Mouse (Mus musculus) lung, embryonic 16.5 days (tissue): ENCODE measurements around the gene Accsl. TPM values are rescaled to one million over a fixed set of nuclear protein-coding genes. Genes with fewer than 3 reads are reported as not detected.

Experiments
- ATAC-seq: fragments of 200-750 bp; cut with Nextera tagmentation; 2 replicates; pipeline ENCODE4 v1.8.0; 2017; ENCODE audit warnings: low read depth, mild to moderate bottlenecking, moderate library complexity
- H3K27ac ChIP-seq: fragments of 300-500 bp; sonication (generic); 2 replicates; pipeline ENCODE4 v1.5.1; 2014; ENCODE audit warnings: mild to moderate bottlenecking, control low read depth, low read length
- H3K27me3 ChIP-seq: fragments of 300-500 bp; sonication (generic); 2 replicates; pipeline ENCODE4 v1.6.1; 2014; ENCODE audit warnings: low read depth, low read length, mixed read lengths; ENCODE audit not compliant: control insufficient read depth, insufficient read depth
- H3K36me3 ChIP-seq: fragments of 300-500 bp; sonication (generic); 2 replicates; pipeline ENCODE4 v1.6.1; 2014; ENCODE audit warnings: low read length; ENCODE audit not compliant: control insufficient read depth, insufficient read depth
- H3K4me1 ChIP-seq: fragments of 300-500 bp; sonication (generic); replicated peaks from 2 replicates; pipeline ENCODE4 v1.6.1; 2014; ENCODE audit warnings: low read length, mixed read lengths; ENCODE audit not compliant: control insufficient read depth, insufficient read depth
- H3K4me2 ChIP-seq: fragments of 300-500 bp; sonication (generic); 2 replicates; pipeline ENCODE4 v1.6.1; 2014; ENCODE audit warnings: low read depth, low read length, control low read depth
- H3K4me3 ChIP-seq: fragments of 300-500 bp; sonication (generic); 2 replicates; pipeline ENCODE4 v1.5.1; 2014; ENCODE audit warnings: mild to moderate bottlenecking, low read length, control low read depth
- H3K9ac ChIP-seq: fragments of 300-500 bp; sonication (generic); 2 replicates; pipeline ENCODE4 v1.6.1; 2014; ENCODE audit warnings: low read length, control low read depth
- H3K9me3 ChIP-seq: fragments of 300-500 bp; sonication (generic); 2 replicates; pipeline ENCODE4 v1.6.1; 2016; ENCODE audit warnings: low read length; ENCODE audit not compliant: control insufficient read depth
- WGBS: fragments of 180-500 bp; shearing (Covaris S2); extraction: QIAGEN DNeasy Blood & Tissue Kit; methylation state at CpG from one replicate; pipeline ENCODE4 v1.1.7; 2014; 5-methylcytosine and 5-hydroxymethylcytosine counted together
- polyA plus RNA-seq: library from polyadenylated mRNA; unstranded; fragments of >200 nt; fragmentation: Nextera tagmentation; extraction: Ambion mirVana; gene quantifications from 2 replicates; pipeline ENCODE4 v1.2.1, GENCODE M21; 2015

The Accsl gene
- polyA plus RNA-seq, 1 experiment from 2014 or later: not detected

DNA sequence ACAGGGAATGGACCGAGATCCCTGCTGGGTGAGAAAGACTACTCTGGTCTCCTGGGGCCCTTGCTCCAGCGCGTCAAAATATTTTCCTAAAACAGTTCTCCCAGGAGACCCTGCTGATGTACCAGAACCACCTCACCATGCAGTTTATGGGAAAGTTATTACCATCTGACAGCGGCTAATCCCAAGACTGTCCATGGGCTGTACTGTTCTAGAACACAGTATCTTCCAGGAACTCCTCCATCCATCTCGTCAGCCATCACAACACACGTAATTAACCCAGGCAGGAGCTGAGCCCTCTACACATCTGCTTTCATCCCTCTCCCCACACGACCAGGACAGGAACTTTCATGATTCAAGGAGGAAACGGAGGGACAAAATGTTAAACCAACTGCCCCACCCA is 11.5 kb upstream of the Accsl start:
- H3K9ac ChIP-seq: no peak overlapping the region
- H3K4me1 ChIP-seq: peaks cover 14% of the 10 kb centered on the region; the same call in 1 of the 2 replicates
- H3K4me3 ChIP-seq: no peak overlapping the region
- no peaks in the 10 kb centered on the region for H3K9me3 ChIP-seq
- no peak for ATAC-seq
- no peaks in the 10 kb centered on the region for H3K27me3 ChIP-seq
- WGBS: 47% methylated on average over 8 of the region's 8 CpGs
- no peaks in the 10 kb centered on the region for H3K36me3 ChIP-seq
- no peak overlapping the region for H3K27ac ChIP-seq
- H3K4me2 ChIP-seq: no peak overlapping the region

DNA sequence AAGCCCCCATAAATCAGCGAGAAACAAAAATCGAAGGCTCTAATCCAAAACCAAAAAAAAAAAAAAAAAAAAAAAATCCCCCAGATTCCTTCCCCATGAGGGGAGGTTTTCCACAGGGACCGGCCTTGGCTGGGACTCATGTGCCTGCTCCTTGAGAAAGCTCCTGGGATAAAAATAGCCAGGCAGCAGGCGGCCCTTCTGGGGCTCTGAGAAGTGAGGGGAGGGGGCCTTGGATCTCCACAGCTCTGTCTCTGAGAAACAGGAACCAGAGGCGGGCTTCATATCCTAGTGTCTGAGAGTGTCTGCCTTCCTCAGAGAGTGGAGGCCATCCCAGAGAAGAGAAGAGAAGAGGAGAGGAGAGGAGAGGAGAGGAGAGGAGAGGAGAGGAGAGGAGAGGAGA is 8.0 kb upstream of the Accsl start:
- Histone ChIP-seq H3K9me3 (no peaks in the 10 kb centered on the region), H3K4me2 (no peak overlapping the region), H3K4me1 (peaks cover 26% of the 10 kb centered on the region), H3K36me3 (no peaks in the 10 kb centered on the region), H3K27ac (peak overlapping the region; percentile 36; the same call in 1 of the 2 replicates), H3K9ac (no peak overlapping the region), H3K27me3 (no peaks in the 10 kb centered on the region), H3K4me3 (no peak overlapping the region)
- peak; percentile 32; the same call in 1 of the 2 replicates for ATAC-seq
- WGBS: 29% methylated on average over 5 of the region's 5 CpGs

DNA sequence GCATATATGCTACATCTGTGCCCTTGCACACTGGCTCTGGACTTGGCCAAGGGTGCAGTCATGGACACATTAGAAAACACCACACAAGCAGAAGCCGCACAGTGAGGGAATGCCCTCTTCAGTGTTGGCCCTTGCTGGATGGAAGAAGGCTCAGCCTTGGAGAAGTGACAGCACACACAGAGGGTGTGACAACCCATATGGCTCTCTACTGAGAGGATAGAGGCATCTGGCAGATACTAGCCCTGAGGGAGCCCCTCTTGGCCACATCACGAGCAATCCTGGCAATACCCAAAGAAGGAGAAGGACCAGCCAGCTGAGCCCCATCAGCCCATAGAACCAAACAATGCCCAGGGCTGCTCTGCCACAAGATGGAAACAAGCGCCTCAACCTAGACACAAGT is 5.6 kb upstream of the Accsl start:
- H3K4me2 ChIP-seq: no peak overlapping the region
- H3K36me3 ChIP-seq: no peaks in the 10 kb centered on the region
- no peak overlapping the region for H3K4me3 ChIP-seq
- peak overlapping the region; percentile 19 for H3K27ac ChIP-seq
- no peaks in the 10 kb centered on the region for H3K27me3 ChIP-seq
- ATAC-seq: no peak
- H3K9ac ChIP-seq: no peak overlapping the region
- H3K9me3 ChIP-seq: no peaks in the 10 kb centered on the region
- WGBS: 91% methylated on average over 3 of the region's 3 CpGs
- peaks cover 15% of the 10 kb centered on the region for H3K4me1 ChIP-seq

DNA sequence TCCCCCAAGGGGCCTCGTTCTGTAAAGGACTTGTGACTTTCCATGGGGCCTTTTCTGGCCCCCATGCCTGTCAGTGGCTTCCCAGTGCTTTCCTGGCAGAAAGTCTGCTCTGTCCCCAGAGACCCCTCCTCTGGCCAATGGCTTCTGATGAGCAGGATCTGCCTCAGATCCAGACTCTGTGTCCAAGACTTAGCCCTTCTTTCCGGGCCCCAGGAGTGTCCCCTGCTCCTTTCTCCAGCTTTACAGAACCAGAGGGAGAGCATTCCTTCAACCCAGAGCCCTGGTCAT is 5.2 kb upstream of the Accsl start:
- 27% methylated on average over 2 of the region's 2 CpGs for WGBS
- no peak for ATAC-seq
- peak overlapping the region; percentile 19 for H3K27ac ChIP-seq
- no peaks in the 10 kb centered on the region for H3K27me3 ChIP-seq
- no peak overlapping the region for H3K4me2 ChIP-seq
- H3K36me3 ChIP-seq: no peaks in the 10 kb centered on the region
- H3K4me3 ChIP-seq: no peak overlapping the region
- H3K9me3 ChIP-seq: no peaks in the 10 kb centered on the region
- H3K9ac ChIP-seq: no peak overlapping the region
- peaks cover 15% of the 10 kb centered on the region for H3K4me1 ChIP-seq

DNA sequence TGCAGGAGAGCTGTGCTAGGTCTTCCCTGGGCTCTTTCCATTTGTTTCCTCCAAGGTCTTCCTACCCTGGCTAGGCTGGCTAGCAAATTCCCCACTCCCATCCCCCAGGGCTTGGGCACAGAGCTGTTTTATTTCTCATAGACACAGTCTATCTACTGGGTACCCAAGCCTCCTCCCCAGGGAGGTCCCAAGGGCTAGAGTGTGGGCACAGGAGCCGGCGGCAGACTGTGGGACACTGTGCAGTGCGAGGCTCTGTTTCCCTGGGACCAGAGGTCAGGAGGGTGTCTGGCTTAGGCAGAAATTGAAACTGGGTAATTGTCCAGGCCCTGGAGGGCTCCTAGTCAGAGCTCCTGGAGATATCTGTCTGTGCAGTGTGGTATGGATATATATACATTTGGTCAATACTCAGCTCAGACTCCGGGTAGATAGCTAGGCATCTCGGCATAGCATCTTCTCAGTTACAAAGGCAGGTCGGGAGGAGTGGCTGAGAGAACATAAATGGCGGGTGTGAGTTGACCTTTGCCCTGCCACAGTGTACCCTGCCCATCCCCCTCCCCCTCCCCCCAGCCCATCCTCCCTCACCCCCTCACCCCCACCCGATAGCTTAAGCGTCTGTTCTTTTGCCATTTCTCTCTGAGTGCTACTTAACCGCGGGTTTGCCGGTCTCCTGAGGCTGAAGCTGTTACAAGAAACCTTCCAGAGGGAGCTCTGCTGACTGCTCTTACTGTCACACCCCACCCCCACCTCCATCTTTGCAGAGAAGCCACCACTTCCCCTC is 4.7 kb upstream of the Accsl start:
- peak; percentile 73 for ATAC-seq
- no peaks in the 10 kb centered on the region for H3K36me3 ChIP-seq
- H3K4me3 ChIP-seq: no peak overlapping the region
- H3K9ac ChIP-seq: 0 out of 2 replicates have a peak overlapping the region, but pooled peaks have one; percentile 26
- no peak overlapping the region for H3K4me2 ChIP-seq
- peak overlapping the region; percentile 67 for H3K27ac ChIP-seq
- 10% methylated on average over 12 of the region's 12 CpGs for WGBS
- no peaks in the 10 kb centered on the region for H3K27me3 ChIP-seq
- peaks cover 15% of the 10 kb centered on the region for H3K4me1 ChIP-seq
- H3K9me3 ChIP-seq: no peaks in the 10 kb centered on the region

DNA sequence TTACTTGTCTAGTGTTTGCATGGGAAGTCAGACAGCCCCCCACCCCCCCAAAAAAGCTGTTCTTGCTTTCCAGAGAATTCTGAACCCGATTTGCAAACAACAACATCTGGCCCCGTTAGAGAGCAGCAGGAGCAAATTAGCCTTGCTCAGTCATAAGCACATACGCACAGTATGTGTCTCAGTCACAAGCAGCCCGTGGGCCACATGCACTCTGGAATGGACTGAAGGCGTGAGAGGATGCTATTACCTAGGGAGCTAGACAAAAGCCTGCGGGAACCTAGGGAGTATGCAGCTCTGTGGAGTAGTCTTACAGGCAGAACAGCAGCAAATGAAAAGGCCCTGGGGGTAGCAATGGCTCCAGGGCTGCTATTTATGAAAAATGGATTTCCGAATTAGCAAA is 3.3 kb upstream of the Accsl start:
- Histone ChIP-seq H3K4me1 (peaks cover 15% of the 10 kb centered on the region), H3K27ac (no peak overlapping the region), H3K36me3 (no peaks in the 10 kb centered on the region), H3K9me3 (no peaks in the 10 kb centered on the region), H3K4me2 (no peak overlapping the region), H3K4me3 (no peak overlapping the region), H3K27me3 (no peaks in the 10 kb centered on the region), H3K9ac (no peak overlapping the region)
- WGBS: 82% methylated on average over 7 of the region's 7 CpGs
- no peak for ATAC-seq

DNA sequence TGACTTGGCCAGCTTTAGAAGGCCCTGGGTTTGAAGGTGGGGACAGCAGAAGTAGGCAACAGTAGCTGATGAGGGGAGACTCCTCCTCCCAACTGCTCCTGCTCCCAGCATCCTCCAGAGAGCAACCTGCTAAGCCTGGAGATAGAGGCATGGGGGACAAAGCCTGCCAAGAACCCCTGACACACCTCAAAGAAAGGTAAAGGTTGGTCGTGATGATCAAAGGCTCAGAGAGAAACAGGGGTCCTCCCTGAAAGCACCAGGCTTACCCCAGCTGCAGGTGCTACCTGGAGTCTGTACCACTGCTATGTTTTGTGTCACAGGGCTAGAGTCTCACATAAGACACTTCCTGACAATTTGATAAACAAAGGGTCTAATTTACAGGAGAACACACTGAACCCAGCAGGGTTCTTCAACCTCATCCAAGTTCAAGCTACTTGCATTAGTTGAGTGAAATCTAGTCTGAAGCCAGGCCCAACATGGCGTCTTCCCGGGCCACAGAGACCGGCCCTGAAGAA is 2.5 kb upstream of the Accsl start:
- ATAC-seq: no peak
- Histone ChIP-seq H3K27ac (no peak overlapping the region), H3K9ac (no peak overlapping the region), H3K4me3 (no peak overlapping the region), H3K9me3 (no peaks in the 10 kb centered on the region), H3K4me2 (no peak overlapping the region), H3K4me1 (peaks cover 12% of the 10 kb centered on the region), H3K27me3 (no peaks in the 10 kb centered on the region), H3K36me3 (no peaks in the 10 kb centered on the region)
- 89% methylated on average over 4 of the region's 4 CpGs for WGBS

DNA sequence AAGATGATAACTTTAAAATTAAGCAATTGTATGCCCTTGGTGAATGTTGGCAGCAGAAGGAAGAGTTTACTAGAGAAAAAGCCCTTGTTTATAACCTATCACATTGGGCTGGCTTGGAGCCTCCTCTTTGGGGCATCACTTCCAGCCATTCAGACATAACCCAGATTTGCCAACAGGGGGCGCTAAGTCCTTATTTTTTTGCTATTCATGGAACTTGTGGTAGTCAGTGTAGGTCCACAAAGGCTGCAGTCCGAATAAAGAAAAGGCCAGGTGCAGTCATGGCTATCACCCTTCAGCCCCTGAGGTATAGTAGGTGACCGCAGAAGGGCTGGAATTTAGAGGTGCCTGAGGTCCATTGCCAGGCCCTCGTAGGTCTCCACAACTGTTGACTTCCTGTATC is 1.9 kb upstream of the Accsl start:
- no peak overlapping the region for H3K27ac ChIP-seq
- no peak overlapping the region for H3K4me3 ChIP-seq
- H3K4me1 ChIP-seq: peaks cover 12% of the 10 kb centered on the region
- no peak overlapping the region for H3K9ac ChIP-seq
- H3K27me3 ChIP-seq: no peaks in the 10 kb centered on the region
- H3K4me2 ChIP-seq: no peak overlapping the region
- peak; percentile 35; the same call in 1 of the 2 replicates for ATAC-seq
- 36% methylated on average over 4 of the region's 4 CpGs for WGBS
- H3K9me3 ChIP-seq: no peaks in the 10 kb centered on the region
- H3K36me3 ChIP-seq: no peaks in the 10 kb centered on the region

DNA sequence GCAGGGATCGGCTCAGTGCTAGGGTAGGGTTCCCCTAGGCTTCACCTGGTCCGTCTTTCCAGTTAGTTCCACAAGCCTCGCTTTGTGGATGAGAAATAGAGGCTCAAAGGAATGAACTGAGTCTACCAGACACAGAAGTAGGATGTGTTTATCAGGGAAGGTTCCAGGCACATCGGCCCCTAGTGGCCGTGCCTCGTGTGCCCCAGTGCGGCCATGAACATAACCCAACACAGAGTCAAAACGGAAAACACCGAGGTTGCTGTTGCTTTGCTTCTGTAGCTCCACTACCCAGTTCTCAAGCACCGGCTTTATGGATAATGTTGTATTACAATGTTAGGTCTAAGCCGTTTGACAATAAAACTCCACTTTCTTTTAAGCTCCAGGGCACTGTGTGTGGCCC is 391 bp downstream of the Accsl start:
- H3K9me3 ChIP-seq: no peaks in the 10 kb centered on the region
- no peak overlapping the region for H3K4me2 ChIP-seq
- H3K36me3 ChIP-seq: no peaks in the 10 kb centered on the region
- H3K27ac ChIP-seq: no peak overlapping the region
- H3K27me3 ChIP-seq: no peaks in the 10 kb centered on the region
- WGBS: 80% methylated on average over 11 of the region's 11 CpGs
- no peak overlapping the region for H3K9ac ChIP-seq
- peaks cover 2% of the 10 kb centered on the region for H3K4me1 ChIP-seq
- no peak overlapping the region for H3K4me3 ChIP-seq
- ATAC-seq: no peak
